Mouse (Mus musculus) ovary, postnatal 14 days (tissue): ENCODE results near the gene Cdkl1.

Experiments
- DNase-seq: peaks from one replicate; pipeline ENCODE4 v3.0.0; 2022; ENCODE audit warnings: low spot score

The Cdkl1 gene

GRCm38 (mm10) chr12:69751864-69752341, 39.2 kb downstream of the Cdkl1 start:
- DNase-seq: no peak

GRCm38 (mm10) chr12:69744138-69744537, 46.9 kb downstream of the Cdkl1 start:
- DNase-seq: no peak

GRCm38 (mm10) chr12:69741965-69742364, 49.1 kb downstream of the Cdkl1 start:
- DNase-seq: no peak

- no peak for DNase-seq
Measured at GRCm38 (mm10) chr12:69733923-69734322, 57.1 kb downstream of the Cdkl1 start.

GRCm38 (mm10) chr12:69733518-69733917, 57.5 kb downstream of the Cdkl1 start:
- DNase-seq: no peak

GRCm38 (mm10) chr12:69732221-69732620, 58.8 kb downstream of the Cdkl1 start:
- DNase-seq: no peak

- no peak for DNase-seq
Measured at GRCm38 (mm10) chr12:69730306-69730705, 60.8 kb downstream of the Cdkl1 start.

GRCm38 (mm10) chr12:69729246-69729645, 61.8 kb downstream of the Cdkl1 start:
- no peak for DNase-seq

GRCm38 (mm10) chr12:69724711-69725460, 66.2 kb downstream of the Cdkl1 start, which contains the start of the genes L2hgdh and Atp5s:
Gene L2hgdh, minus strand, starts transcription at chr12:69724873.
Gene Atp5s, plus strand, starts transcription at chr12:69724950.
- DNase-seq: peak; percentile 92

GRCm38 (mm10) chr12:69724018-69724710, 66.9 kb downstream of the Cdkl1 start:
- DNase-seq: no peak

GRCm38 (mm10) chr12:69723376-69723775, 67.7 kb downstream of the Cdkl1 start:
- DNase-seq: no peak

GRCm38 (mm10) chr12:69722857-69723256, 68.2 kb downstream of the Cdkl1 start:
- DNase-seq: no peak

- no peak for DNase-seq
Measured at GRCm38 (mm10) chr12:69713628-69714027, 77.4 kb downstream of the Cdkl1 start.

- no peak for DNase-seq
Measured at GRCm38 (mm10) chr12:69704799-69705458, 86.1 kb downstream of the Cdkl1 start.

GRCm38 (mm10) chr12:69698352-69698751, 92.7 kb downstream of the Cdkl1 start:
- DNase-seq: no peak
